Mouse (Mus musculus) fat pad, adult 2 months (tissue): ENCODE measurements at regions not wholly inside any gene's neighbourhood (a gene's known extent, or its start where the extent isn't known, plus 50 kb on each side); places are given as distances from the start of the nearest gene placed in this dataset.

Experiments used
- DNase-seq: peaks from one replicate; pipeline ENCODE4 v3.0.0-alpha.2; 2011; ENCODE audit warnings: low read depth, low spot score; ENCODE audit errors: extremely low read depth

DNA sequence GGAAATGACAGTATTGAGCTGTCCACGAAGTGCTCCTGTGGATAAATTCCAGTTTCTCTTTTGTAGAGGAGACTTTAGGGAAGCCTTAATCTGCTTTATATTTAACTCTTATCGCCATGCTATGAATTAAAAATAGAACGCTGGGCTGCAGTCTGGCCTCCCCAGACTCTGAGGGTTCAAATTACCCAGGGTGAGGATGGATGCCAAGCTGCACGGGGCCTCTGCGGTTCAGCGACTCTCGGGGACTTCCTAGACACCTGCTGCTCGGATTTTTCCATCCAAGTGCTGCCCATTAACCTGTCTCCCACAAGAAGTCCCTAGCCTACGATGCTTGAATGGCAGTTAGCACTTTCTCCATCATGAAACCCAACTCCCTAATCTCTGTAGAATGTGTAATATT, 189.3 kb upstream of the Jade1 start:
- DNase-seq: no peak

DNA sequence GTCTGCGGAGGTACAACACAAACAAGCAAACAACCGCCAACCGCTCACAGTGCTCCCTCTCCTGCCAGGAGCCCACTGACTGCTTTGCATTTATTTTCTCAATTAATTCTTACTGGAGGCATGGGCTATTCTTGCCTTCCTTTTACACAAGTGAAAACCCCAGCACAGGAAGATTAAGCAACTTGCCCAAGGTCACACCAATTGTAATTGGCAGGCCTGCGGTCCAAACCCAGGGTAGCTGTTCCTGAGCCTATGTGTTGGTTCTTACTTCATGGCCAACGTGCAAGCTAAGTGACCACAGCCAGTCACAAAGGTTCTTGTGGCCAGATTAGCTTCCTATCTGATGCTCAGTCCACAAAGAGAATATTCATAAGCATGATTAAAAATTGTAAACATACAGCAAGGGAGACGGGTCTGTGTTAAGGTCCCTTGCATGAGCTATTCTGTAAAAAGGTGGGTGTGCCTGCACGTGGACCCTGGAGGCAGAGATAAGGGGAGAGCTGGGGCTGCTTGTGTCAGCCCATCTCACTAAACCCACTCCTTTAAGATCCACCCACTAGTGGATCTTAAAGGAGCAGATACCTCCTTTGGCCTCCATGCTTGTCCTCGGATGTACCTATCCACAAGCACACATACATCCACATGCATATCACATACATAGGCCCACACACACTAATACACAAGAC, 190.2 kb upstream of the Jade1 start:
- DNase-seq: no peak

DNA sequence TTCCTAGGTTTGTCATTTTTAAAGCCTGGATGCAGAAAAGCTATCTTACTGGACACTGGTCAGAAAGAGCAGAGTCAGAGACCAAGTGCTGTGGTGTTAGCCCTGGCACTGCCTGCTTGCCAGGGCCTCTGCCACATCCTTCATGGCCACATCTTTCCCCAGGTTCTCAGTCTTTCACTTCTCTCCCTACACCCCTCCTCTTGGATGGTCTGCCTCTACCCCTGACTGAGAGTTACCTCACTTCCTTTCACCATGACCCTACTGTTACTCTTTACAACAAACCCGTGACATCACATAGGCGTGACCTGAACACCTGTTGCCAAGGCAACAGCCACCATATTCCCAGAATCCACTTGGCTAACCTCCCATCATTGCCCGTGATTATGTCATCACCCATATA, 191.6 kb upstream of the Jade1 start:
- no peak for DNase-seq

DNA sequence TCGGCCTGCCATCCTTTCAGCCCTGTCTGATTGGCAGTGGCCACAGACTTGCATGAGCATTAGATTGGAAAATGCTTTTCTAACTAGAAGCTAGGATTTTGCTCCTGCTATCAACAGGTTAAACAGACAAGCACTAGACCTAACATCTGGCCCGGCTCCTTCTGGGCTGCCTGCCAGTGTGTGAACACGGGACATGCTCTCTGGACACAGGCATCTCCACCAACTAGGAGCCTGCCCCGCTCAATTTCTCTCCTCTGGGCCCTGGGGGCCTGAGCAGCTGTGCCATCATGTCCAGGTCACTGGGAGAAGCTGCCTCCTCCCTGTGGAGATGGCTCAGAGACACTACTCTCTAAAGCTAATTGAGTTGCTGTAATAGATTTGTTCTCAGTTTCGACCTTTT, 195.3 kb upstream of the Jade1 start:
- no peak for DNase-seq

DNA sequence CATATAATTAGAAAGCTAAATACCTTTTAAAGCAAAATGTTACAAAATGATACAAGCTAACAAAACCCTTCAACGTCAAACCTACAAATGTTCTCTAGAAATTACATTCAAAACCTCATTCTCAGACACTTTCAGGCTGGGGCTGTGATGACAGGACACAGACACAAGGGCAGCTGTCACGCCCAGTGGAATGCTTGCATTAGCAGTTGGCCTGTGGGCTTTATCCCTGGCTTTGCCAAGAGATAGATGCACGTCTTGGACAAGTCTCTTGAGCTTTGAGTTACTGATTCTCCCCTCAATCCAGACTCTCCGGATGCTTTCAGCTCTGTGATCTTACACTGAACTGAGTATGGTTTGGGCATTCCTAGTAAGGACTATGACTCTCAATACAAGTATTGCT, 196.1 kb upstream of the Jade1 start:
- DNase-seq: no peak

DNA sequence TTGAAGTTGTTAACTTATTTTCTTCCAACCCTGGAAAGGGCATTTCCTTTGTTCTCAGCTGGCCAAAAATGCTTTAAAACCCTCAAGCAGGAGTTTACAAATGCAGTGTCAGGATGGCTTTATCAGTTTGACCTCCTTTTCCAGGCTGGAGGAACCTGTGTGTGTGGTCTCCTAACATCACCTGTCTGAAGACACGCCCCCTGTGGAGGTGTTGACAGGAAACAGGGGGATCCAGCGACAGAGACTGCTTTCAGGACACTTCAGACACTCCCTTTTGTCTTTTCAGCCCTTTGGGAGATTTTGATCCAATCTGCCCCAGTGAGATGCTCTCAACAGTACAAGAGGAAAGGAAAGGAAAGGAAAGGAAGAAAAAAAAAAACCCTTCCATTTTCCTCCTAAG, 202.5 kb upstream of the Jade1 start:
- no peak for DNase-seq

DNA sequence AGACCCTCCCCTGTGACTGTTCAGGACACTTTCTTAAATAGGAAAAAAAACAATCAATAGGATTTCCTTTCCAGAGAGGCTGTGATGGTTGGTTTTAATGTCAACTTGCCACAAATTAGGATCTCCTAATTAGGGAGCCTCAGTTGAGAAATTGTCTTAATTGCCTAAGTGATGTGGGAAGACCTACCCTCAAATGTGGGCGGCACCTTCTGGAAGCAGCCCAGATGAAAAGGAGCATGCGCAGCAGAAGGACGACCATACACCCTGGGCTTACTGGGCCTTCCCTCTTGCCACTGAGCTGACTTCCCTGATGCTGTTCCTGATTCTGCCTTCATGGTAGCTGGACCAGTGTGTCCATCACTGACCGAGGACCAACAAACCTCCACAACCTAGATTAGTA, 203.7 kb upstream of the Jade1 start:
- DNase-seq: no peak

DNA sequence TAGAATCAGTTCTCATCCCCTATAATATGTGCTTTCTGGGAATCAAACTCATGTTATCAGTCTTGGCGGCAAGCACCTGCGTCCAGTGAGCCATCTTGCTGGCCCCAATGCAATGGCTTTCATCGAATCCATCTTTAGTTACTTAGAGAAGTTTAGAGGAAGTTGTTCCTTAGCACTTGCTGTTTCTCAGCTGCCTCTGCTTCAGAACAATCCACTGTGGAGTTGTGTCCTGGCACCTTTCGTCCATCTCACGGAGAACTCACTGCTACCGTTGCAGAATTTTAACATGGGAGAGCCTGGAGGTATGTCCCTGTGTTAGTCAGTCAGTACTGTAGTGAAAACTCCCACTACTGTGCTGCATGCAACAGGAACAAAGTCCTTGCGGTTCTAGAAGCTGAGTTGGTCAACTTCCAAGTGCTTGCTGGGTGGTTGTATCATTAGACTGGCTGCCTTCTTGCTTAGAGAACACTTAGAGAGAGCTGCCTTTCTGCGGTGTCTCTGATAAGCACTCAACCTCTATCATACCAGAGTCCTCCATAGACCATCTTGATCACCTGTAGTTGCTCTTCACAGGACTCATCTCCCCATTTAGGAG, 204.3 kb upstream of the Jade1 start:
- DNase-seq: no peak

DNA sequence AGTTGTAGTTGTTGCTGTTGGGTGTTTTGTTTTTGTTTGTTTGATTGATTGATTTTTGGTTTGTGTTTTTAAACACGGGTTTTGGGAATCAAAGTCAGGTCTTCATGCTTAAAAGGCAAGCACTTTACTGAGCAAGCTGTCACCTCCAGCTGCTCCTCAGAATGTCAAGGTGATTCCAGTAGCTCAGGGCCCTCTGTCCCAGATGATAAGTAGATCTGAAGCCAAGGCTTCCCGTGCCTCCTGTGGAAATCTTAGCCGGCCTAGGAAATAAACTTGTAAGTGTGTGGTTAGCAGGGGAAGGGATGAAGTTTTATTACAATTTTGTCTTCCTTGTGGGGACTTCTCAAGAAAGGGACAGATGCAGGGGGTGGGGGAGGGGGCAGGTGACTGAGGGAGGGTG, 205.2 kb upstream of the Jade1 start:
- DNase-seq: no peak

DNA sequence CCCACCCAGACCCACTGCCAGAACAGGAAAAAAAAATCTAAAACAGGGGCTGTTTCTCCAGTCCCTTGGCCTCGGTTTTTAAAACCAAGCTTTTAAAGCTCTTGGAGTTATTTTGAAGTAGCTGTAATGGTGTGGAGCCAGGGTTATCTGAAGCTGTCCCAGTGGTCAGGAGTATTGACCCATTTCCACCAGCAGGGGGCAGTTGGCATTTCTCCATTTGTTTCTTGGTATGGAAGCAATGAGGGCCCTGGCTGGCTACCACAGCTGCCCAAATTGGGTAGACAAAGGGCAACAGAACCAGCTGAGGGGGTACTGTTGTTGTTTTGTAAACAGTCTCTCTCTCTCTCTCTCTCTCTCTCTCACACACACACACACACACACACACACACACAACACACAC, 206.7 kb upstream of the Jade1 start:
- no peak for DNase-seq

DNA sequence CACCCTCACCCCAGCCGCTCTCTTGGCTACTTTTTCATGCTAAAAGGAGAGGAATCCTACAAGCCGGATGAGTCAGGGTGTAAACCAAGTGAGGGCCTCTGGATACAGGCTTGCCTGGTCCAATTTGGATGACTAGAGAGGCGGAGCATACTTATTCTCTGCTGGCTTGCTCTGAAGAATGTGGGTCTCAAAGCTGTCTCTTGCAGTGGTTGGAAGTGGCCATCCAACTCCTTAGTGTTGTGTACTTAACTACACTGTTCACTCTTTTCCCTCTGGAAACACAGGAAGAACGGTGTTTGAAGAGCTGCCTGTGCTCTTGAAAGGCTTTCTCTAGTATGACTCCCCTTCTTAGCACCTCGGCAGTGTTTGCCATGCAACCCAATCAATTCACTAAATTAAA, 208.7 kb upstream of the Jade1 start:
- no peak for DNase-seq

DNA sequence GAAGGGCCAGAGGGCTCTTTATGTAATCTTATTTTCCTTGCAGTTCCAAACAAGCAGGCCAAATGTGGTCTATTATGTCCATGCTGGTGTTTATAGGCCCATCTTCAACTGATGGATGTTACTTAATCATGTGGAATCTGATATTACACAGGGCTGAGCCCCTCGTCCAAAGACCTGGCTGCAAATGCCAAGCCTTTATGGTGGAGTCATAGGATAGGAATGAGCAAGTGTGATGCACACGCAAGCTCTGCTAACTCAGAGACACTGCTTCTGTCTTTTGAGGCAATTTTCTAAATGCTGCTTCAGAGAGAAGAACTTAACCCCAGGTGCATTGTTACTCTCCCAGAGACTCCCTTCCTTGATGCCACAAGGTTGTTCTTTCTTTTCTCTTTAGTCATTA, 212.1 kb upstream of the Jade1 start:
- DNase-seq: no peak

DNA sequence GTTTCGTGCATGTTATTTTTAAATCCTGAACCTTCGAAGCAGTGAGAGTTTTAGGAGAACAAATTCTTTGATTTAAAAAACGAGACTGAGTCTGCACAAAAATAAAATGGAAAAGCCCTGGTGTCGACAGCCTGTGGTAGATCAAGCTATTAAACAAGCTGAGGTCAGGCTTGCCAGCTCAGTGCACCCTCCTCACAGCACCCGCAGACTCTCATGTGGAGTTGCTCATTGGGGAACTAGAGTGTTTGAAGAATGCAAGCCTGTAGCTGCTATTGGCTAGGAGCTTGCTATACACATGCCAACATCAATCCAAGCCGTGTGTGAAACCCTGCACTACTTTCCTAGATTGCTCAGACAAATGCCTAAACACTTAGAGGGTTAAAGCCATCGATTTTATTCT, 223.1 kb upstream of the Jade1 start:
- DNase-seq: no peak

DNA sequence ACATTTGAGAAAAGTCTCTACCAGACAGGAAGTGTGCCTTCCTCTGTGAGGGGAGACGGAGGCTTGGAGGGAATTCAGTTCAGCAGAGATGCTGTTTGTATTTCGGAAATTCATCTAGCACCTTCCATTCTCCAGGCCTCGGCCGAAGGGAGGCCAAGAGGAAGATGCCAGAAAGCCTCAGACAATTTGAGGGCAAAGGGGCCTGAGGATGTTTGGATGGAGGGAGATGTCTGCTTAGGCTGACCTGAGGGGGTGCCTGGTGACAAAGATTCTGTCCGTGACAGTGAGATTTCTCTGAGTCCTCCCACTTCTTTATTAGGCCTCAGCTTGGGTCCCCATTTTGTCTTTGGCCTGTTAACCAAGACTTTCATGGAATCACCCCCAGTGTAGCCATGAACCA, 225.2 kb upstream of the Jade1 start:
- no peak for DNase-seq

DNA sequence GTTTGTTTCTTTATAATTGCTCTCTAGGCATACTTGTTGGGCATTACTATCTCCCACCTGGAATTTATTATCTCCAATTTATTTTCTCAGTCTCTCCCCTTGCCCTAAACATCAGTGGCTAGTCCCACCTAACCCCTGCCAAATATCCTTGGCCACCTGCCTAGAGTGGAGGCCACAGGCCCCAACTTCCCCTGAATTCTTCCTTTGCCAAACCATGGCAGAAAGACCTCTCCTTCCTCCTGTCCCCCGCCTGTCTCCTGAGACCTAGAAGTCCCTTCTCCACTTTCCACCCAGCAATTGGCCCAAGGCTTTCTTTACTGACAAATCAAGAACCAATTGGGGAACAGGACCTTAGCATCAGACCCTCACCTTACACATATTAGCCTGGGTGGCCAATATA, 226.7 kb upstream of the Jade1 start:
- no peak for DNase-seq

DNA sequence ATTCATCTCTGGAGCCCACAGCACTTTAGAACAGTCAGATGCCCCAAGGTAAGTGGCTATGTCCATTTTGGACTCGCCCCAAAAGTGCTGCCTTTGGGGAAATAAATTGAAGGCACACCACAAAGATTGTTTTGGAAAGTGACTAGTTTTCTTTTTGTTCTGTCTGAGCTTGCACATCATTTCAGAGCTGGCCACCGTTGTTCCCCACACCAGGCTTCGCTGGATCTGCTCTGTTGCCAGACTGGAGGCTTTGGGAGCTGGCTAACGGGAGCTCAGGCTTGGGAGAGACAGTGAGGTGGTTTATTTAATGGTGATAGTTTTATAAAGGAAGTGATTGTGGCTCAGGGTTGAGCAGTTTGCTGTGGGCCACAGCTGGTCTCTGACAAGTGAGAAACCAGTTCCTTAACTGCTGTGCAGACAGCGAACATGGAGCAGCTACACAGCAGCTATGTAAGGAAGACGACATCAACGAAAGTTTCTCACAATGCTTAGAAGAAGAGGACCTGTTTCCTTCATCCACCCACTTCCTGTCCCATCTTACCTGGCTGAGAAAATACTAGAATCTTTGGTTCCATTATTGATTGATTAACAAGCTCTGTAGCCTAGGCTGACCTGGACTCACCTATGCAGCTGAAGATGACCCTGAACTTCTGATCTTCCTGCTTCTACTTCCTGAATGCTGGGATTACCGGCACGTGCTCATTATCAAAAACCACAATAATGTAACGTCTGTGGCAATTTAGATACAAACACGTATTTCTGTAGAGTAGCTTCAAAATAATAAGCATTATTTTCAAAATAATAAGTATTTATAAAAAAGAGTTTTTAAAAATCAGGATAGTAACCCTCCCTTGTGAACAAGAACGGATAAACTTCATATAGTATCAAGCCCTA, 229.1 kb upstream of the Jade1 start:
- DNase-seq: no peak

DNA sequence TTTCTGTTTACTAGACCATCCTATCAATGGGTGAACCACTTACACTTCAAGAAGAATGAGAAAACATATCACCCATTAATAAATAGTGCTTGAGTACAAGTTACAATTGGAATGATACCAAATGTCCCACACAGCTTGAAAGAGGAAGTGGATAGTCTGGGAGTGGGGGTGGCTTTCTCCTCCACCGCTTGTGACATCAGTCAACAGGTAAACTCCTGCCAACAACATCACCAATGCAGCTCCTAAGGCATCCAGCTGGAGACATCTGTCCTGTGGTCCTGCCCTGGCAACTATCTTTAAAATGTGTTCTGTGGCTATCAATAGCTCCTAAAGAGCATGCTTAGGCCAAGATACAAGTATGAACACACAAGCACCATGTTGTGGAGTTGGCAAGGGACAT, 233.7 kb upstream of the Jade1 start:
- DNase-seq: no peak

DNA sequence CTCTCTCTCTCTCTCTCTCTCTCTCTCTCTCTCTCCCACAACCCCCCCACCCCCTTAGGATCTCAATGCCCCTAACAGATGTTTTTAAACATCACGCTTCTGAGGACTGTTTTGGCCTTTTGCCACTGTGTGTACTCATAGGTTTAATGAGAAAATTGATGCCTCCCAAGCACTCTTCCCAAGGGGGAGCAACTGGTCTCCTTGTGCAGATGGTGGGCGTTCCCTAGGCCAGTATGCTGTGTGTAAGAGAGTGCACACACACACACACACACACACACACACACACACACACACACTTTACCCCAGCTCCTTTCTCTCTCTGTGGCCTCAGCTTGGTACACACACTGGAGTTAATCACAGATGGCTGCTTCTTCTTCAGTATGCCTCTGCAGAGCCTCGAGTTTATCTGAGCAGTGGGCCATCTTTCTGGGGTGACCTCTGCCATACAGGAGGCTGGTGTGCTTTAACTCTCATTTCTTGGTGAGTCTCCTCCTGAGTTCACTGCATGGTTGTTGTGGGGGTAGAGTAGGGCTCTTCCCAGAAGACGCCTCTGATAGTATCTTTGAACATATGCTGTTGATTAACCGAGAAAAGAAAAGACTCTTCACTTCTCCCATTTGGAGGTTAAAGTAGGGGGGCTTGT, 236.2 kb upstream of the Jade1 start:
- DNase-seq: no peak

DNA sequence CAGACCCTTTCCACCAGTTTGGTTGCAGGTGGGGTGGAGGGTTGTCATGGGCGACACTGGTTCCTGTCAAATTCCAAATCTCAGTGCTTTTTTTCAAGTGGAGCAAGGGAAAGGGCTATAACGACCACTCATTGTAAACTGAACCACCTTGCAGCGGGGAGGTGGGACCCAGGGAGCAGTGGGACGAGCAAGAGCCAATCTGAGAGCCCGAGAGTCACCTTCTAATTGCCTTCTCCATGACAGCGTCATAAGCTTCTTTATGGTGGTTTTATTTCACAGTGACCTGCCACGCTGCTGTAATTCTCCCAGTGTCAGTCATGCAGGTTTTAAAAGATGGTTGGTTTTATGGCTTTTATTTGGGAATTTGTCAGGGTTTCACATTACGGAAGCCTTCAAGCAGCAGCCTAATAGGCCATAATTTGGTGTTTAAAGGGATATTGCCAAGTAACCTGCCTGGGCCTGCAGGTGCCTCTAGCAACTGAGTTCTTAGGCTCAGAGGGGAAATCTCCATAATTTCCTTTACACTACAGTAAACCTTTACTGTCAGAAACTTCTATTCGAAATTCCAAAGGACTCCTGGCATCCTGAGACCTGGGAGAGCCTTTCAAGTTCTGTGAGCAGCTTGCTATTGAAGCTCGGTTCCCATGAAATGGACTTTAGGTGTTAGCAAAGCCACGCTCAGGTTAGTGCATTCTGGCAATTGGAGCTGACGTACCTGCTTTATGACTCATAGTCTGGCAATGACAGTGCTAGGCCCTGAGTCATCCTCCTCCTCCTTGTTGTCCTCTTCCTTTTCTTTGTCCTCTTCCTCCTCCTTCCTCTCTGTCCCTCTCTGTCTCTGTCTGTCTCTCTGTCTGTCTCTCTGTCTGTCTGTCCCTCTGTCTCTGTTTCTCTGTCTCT, 235.6 kb upstream of the Pgrmc2 start:
- peak; percentile 68 for DNase-seq

DNA sequence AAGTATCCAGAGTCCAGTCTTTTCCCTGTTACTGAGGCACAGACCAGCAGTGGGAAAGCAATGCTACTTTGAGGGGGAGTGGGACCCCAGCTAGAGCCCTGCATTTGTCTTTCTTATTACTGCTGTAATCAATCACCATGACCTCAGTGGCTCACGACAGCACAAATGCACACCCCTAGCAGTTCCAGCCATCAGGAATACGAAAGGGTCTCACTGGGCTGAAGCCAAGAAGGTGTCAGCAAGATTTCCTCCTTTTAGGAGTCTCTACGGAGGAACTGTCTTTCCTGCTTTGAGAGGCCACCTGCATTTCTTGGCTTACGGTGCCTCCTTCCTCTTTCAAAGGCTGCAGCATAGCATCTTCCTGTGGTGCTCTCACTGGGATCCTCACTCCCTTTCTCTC, 234.3 kb upstream of the Pgrmc2 start:
- DNase-seq: no peak

DNA sequence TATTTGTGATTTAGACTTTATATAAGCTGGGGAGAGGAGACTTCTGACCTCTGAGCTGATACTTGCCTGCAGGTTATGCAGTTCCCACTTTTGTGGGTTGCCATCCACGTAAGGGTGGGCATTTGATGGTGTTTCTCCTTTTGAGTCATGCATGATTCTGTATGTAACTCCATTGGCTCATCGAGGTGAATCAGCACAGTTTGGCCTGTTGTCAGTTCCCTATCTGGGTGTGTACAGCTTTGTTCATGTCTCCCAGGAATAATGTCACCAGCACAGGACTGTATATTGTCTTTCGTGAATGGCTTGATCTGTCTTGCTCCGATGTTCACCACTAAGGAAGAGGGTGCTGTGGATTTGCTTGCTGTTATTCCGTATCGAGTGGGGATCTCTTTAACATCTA, 229.6 kb upstream of the Pgrmc2 start:
- no peak for DNase-seq
